Mouse (Mus musculus): Measurements from ENCODE around the gene Slc25a48. TPM values are rescaled to one million over a fixed set of nuclear protein-coding genes. Genes with fewer than 3 reads are reported as not detected.

Gene Slc25a48
- polyA plus RNA-seq, 1 experiment from 2014 or later: 0.42 TPM

DNA sequence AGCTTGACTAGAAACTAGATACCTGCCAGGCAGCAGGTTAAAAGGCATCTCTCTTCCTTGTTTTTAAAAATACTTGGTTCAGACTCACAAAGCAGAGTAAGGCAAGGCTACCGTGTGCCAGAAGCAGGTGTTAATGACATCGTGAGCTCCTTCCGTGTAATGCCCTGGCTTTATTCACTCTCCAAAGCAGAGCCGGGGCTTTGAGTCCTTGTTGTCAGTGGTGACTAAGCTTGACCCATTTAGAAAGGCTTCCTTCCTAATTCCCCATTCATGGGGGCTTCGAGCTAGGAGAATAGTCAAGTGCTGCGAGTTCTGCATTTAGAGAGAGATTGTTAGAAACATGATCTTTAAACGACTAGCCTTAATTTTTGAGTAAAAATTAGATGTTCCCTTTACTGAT lies 78.7 kb downstream of the Slc25a48 start:
- Histone ChIP-seq H3K4me2 (no peak overlapping the region), H3K36me3 (no peaks in the 10 kb centered on the region), H3K4me1 (no peaks in the 10 kb centered on the region), H3K27me3 (no peaks in the 10 kb centered on the region), H3K9me3 (no peaks in the 10 kb centered on the region), H3K9ac (no peak overlapping the region), H3K27ac (no peak overlapping the region), H3K4me3 (no peak overlapping the region)
- ATAC-seq (ENCODE audit: insufficient number of reproducible peaks, insufficient read depth, low FRiP score, low TSS enrichment, low read depth): no peak
- 58% methylated on average over 7 of the region's 7 CpGs for WGBS

DNA sequence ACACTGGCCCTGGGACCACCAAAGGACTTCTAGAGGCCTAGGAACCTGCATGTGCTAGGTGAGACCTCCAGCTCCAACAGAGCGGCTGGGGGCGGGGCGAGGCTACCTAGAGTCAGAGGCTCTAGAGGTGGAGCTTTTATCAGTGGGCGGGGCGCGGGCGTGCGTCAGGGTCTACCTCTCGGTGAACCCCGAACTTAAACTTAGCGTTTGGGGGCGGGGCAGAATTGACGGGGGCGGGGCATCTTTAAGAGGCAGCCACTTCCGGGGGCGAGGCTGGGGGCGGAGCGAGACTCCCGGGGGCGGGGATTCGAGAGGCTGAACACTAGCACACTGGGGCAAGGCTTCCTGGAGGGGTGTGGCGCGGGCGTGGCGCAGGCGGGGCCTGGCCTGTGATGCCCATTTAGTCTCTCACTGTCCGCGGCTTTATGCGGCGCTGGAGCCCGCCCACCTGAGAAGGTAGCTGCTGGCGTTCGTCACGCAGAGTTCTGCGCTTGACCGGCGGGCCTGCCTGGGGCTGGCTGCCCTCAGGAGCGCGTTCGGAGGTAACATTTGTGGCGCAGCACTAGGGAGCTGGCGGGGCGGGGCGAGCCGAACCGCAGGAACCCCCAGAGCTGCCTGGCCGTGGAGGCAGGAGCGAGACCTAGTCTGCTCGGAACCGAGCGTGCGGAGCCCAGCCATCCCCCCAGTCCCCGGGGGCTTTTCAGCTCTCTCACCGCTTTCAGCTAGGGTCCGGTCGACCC lies 84.1 kb downstream of the Slc25a48 start, which contains the start of gene Fbxl21:
Gene Fbxl21 (plus strand): TSS at position 392 of the 740 bp plus-strand sequence.
- H3K36me3 ChIP-seq: no peaks in the 10 kb centered on the region
- no peak within 1 kb of the TSS for H3K27ac ChIP-seq
- H3K27me3 ChIP-seq: no peaks in the 10 kb centered on the region
- H3K9ac ChIP-seq: peak within 1 kb of the TSS; percentile 78
- peak within 1 kb of the TSS; percentile 86 for H3K4me2 ChIP-seq
- peak; percentile 96 for ATAC-seq (ENCODE audit: insufficient number of reproducible peaks, insufficient read depth, low FRiP score, low TSS enrichment, low read depth)
- H3K4me3 ChIP-seq: peak within 1 kb of the TSS; percentile 70
- no peaks in the 10 kb centered on the region for H3K4me1 ChIP-seq
- no peaks in the 10 kb centered on the region for H3K9me3 ChIP-seq
- 2% methylated on average over 56 of the region's 56 CpGs for WGBS

DNA sequence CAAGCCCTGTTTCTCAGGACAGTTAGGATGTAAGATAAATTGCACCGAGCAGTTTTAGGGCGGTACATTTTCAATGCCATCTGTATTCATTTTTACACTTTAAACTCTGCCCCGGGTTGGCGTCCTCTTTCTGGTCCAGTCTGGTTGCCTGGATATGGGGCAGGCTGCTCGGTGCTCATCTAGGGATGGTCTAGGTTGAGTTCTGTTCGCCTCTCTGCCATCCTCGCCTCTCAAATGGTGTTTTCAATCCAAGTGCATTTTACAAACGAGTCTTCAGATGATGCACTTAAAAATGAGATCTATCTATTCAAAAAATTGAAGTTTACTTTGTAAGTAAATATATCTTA lies 84.6 kb downstream of the Slc25a48 start:
- no peaks in the 10 kb centered on the region for H3K4me1 ChIP-seq
- WGBS: 4% methylated on average over 8 of the region's 8 CpGs

More for the DNA sequence above, 84.6 kb downstream of the Slc25a48 start:
- Histone ChIP-seq H3K36me3 (no peaks in the 10 kb centered on the region), H3K27me3 (no peaks in the 10 kb centered on the region), H3K4me2 (peak overlapping the region; percentile 86), H3K27ac (no peak overlapping the region), H3K9ac (peak overlapping the region; percentile 78), H3K4me3 (peak overlapping the region; percentile 70), H3K9me3 (no peaks in the 10 kb centered on the region)
- ATAC-seq (ENCODE audit: insufficient number of reproducible peaks, insufficient read depth, low FRiP score, low TSS enrichment, low read depth): no peak

Other genes starting within 250 kb of the Slc25a48 start
- 1.1 and 2.0 TPM in 2 replicates for gene Neurog1, start 186.2 kb upstream of the Slc25a48 start, polyA plus RNA-seq (2015; fragmentation: Nextera tagmentation; extraction: Ambion mirVana)
- gene Cxcl14, start 141.8 kb upstream of the Slc25a48 start, polyA plus RNA-seq (2015; fragmentation: Nextera tagmentation; extraction: Ambion mirVana): 589 and 679 TPM in 2 replicates
- gene Gm3045, start 11.8 kb upstream of the Slc25a48 start, polyA plus RNA-seq (2015; fragmentation: Nextera tagmentation; extraction: Ambion mirVana): not detected in 2 replicates
- gene Il9, start 43.9 kb downstream of the Slc25a48 start, polyA plus RNA-seq (2015; fragmentation: Nextera tagmentation; extraction: Ambion mirVana): not detected in 2 replicates
- gene Fbxl21, start 84.1 kb downstream of the Slc25a48 start, polyA plus RNA-seq (2015; fragmentation: Nextera tagmentation; extraction: Ambion mirVana): 2.8 and 3.0 TPM in 2 replicates
- 0.44 TPM in 1 of 2 replicates, not detected in the other for gene Lect2, start 110.1 kb downstream of the Slc25a48 start, polyA plus RNA-seq (2015; fragmentation: Nextera tagmentation; extraction: Ambion mirVana)
- 68.8 TPM in 2 replicates for gene Tgfbi, start 171.2 kb downstream of the Slc25a48 start, polyA plus RNA-seq (2015; fragmentation: Nextera tagmentation; extraction: Ambion mirVana)